Mouse (Mus musculus): ENCODE data around the gene Ston2.
A peak's percentile ranks its signal among the peaks of the same experiment; 100 is the strongest.
"Not testable (repeated sequence)": the region's sequence is repeated elsewhere in the genome, so short reads cannot be mapped to it uniquely, and the experiment has no call there.

Gene Ston2

DNA sequence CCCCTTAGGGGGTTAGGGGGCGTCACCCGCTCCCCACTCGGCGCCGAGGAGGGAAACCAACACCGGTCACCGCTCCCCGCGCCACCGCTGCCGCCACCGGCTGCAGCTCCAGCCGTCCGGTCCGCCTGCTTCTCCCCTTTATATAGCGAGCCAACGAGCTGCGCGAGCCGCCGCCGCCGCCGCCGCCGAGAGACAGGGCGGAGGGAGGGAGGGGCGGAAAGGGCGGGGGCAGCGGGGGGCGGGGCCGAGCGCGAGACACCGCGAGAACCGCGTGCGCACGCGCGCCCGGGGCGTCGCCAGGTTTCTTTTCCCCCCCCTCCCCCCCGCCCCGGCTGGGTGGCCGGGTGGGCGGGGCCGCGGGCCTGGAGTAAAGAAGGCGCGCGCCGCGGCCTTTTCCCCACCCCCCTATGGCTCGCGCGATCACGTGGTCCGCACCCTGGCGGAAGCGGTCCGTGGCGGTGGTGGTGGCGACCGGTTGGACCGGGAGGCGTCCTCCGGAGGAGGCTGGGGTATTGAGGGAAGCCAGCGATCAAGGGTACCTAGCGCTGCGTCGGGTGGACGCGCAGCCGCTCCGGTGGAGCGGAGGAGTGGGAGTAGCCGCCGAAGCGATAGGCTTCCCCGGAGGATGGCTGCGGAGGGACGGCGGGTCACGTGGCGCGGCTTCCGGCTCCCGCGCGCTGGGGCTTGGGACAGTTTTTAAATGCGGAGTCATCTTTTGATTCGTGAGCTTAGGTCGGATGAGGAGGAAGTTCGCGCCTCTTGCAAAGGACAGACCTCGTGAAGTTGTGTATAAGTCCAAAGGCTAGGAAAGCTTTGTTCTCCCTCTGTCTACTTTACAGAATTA is 198.1 kb downstream of the Ston2 start, which contains the start of gene Gtf2a1:
Gene Gtf2a1 (minus strand): TSS at position 641 of the 844 bp plus-strand sequence.
- DNase-seq (ENCODE audit: low read depth), result peak; percentile 97

DNA sequence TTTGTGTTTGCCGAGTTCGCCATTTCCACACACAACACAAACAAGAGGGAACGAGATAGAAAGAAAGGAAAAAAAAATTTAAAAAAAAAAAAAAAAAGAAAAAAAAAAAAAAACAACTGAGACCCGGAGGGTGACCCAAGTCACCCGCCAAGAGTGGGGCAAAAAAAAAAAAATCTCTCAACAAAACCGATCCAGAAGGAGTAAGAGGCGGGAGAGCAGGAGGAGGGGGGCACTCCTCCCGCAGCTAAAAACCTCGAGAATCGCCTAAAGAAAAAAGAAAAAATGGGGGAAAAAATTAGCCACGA is 198.7 kb downstream of the Ston2 start:
- no peak for DNase-seq (ENCODE audit: low read depth)

DNA sequence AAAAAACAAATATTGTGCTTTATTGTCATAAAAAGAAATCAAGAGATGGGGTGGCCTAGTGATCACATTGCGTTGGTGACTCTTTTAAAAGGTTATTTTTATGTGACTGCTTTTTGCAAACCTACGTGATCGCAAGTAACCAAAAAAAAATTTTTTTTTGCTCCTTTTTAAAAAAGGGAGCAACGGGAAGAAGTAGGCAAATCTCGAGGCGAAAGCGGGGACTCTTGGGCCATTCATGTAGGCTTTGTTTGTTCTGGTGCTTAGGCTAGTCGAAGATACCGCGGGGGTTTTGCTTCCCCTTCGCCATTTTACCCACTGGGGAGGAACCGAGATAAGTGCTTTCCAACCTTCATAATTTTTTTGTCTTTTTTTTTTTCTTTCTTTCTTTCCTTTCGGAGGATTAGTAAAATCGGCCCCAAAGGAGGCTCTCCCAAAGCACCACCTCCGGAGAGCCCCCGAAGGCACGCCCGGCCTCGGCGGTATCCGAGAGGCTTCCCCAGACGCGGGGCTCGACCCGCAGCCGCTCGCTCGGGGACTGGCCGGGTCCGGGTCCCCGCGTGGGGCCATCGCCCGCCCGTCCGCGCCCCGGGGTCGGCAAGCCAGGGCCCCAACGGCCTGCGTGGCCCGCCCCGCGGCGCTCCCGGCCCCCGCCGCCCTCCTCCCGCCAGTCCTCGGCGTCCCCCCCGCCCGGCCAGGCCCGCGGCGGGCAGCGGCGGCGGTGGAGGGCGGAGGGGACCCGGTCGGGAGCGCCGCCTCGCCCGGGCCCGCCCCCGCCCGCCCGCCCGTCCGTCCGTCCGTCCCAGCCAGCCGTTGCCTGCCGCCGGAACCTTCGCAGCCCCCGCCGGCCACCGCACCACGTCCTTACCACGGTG is 199.3 kb downstream of the Ston2 start:
- peak; percentile 77 for DNase-seq (ENCODE audit: low read depth)

DNA sequence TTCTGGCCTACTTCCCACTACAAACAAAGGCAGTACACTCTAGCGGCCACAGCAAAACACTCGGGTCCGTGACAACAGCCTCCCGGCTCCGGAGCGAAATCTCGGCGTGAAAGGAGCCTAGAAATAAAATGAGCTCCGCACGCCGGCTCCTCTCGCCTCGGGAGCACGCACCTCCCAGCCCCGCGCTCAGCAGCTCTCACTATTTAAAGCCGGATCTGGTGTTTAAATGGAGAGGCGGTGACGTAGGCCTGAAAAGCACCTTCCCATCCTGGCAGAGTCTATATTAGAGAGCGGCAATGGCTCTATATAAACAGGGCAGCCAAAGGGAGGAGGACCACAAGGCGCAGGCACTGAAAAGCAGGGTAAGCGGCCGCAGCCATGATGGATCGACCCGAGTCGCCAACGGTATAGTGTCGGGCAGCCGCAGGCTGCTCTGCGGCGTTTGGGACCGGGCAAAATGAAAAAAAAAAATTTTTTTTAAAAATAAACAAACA is 200.0 kb downstream of the Ston2 start:
- DNase-seq (ENCODE audit: low read depth), result peak; percentile 96

DNA sequence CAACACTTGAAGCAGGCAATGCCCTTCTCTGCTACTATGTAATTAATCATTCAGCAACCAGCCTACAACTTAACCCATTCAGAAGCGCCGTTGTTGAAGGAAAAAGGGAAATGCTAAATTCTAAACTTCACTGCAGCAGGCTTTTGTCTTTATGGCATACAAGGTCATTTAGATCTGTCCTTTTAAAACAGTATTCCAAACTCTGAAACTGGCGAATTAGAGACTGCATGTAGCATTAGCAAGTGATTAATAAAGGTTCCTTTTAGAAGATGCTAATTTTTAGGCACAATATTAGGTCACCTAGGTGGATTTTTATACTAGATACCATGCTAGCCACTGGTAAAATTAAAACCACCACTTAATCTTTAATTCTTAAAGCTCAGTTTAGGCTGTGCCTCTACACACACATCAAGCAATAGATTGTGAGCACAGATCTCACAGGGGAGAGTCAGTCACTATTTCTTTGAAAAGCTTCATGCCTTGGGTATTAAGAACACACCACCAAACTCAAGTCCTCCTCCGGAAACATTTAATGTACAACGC is 200.6 kb downstream of the Ston2 start:
- no peak for DNase-seq (ENCODE audit: low read depth)

DNA sequence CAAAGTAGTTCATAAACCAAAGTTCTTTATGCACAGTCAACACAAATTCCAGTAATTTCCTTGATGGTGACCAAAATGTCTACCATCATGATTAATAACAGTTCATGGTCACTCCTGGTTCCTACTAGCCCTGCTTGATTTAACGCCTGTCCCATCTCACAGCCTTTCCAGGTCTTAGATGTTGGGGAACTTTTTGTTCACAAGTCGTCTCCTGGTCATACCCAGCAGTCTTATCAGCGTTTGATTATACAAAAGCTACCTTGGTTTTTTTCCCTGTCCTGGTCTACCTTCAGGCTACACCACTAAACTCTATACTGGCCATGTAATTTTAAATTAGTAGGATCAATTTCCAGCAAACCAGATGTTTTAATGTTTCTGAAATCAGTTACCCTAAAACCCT is 201.1 kb downstream of the Ston2 start:
- no peak for DNase-seq (ENCODE audit: low read depth)

DNA sequence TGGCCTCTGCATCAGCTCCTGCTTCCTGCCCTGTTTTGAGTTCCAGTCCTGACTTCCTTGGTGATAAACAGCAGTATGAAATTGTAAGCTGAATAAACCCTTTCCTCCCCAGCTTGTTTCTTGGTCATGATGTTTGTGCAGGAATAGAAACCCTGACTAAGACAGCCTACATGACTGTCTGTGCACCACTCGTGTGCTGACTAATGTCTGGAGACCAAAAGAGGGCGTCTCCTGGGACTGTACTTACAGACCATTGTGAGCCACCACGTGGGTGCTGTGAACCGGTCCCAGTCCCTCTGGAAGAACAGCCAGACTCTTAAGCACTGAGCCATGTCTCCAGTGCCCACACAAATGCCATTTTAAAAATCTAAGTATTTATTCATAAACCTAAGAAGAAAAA is 202.4 kb downstream of the Ston2 start:
- not testable (repeated sequence) for DNase-seq (ENCODE audit: low read depth)

DNA sequence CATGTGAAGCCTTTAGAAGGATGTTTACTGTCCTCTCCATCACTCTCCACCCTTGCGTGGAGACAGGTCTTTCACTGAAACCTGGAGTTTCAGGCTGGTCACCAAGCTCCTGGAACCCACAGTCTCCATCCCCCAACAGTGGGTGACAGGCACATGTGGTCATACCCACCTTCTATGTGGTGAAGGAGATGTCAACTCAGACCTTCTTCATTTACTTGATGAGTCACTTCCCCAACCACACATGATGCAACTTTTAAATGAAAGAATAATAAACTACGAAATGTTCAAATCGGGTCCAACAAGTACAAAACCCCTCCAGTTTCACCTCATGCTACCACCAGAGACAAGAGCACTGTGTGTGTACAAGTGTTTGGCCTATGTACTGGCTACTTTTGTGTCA is 203.0 kb downstream of the Ston2 start:
- DNase-seq (ENCODE audit: low read depth), result no peak

DNA sequence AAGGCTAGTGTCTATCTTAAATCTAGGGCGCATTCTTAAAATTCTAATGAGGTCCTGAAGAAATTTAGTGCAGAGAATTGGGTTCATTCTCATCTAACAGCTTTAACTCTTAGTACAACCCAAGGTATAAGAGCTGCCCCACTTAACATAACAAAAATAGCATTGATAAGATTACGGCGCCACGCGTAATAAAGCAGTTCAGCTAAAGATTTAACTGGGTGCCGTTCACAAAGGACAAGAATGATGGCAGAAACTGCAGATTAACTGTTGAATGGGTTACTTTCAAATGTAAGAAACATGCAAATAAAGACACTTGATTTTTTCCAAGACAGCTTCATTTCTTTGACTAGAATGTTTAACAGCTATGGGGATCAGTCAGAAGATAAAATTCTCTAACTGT is 204.8 kb downstream of the Ston2 start:
- no peak for DNase-seq (ENCODE audit: low read depth)
